Mouse (Mus musculus) embryonic fibroblast, embryonic 13.5 days (primary cell): ENCODE measurements around the gene Pyroxd2.

Experiments
- CTCF ChIP-seq: IDR thresholded peaks from 2 replicates; pipeline ENCODE4 v1.5.1; 2011; ENCODE audit warnings: mild to moderate bottlenecking, control low read depth, low read length, moderate library complexity, borderline replicate concordance; ENCODE audit not compliant: insufficient read depth
- POLR2A ChIP-seq: IDR thresholded peaks from 2 replicates; pipeline ENCODE4 v1.6.1; 2011; ENCODE audit warnings: low read depth, mild to moderate bottlenecking, control low read depth, low read length, moderate library complexity

DNA sequence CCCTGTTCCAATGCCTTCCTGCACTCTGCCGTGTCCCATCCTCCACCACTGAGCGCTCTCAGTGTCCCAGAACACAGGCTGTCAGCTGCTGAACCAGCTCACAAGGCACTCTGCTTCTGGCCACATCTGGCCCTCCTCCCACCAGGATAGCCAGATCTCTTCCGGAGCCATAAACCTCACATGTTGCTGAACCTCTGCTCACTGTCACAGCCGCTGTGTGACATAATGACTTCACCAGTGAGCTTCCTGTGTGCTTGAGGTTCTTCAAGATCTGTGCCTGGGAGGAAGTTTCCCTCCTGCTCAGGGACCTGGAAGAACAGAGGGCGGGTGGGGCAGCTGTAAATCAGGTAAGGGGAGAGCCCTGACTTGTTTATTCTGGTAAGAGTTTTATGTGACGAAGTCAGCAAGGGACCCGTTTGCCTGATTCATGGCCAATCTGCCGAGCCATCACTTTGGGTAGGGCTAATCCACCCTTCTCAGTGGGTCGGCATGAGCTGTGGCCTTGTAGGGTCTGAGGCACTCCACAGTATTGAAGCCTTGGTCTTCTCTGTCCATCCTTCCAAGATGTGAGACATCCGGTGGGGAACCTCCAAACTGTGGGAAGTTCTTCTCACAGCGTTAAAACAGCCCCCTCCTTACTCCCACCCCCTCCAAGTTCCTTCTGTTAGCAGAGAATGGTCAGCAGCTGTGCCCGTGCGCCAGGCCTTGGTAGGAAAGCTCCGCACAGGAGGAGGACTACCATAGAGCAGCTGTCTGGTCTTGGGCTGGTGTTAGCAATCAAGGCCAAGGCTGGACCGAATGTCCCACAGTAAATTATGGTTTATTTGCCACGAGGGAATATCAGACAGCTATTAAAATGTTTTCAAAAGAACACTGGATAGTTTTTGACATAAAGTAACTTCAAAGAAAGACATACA lies 27.3 kb downstream of the Pyroxd2 start:
- TF ChIP-seq CTCF: no peak
- TF ChIP-seq POLR2A: no peak
